Mouse (Mus musculus) lung, embryonic 14.5 days (tissue): ENCODE measurements around the gene Atf6. TPM values are rescaled to one million over a fixed set of nuclear protein-coding genes. Genes with fewer than 3 reads are reported as not detected.

Experiments
- ATAC-seq: fragments of 200-750 bp; cut with Nextera tagmentation; 2 replicates; pipeline ENCODE4 v1.8.0; 2017; ENCODE audit warnings: mild to moderate bottlenecking, moderate TSS enrichment, moderate library complexity; ENCODE audit not compliant: insufficient read depth
- DNase-seq: peaks from one replicate; pipeline ENCODE4 v3.0.0-alpha.2; 2015
- H3K27ac ChIP-seq: fragments of 300-500 bp; sonication (generic); 2 replicates; pipeline ENCODE4 v1.5.1; 2014; ENCODE audit warnings: low read depth, mild to moderate bottlenecking, moderate library complexity
- H3K27me3 ChIP-seq: fragments of 300-500 bp; sonication (generic); 2 replicates; pipeline ENCODE4 v1.6.1; 2014; ENCODE audit warnings: low read length, control low read depth; ENCODE audit not compliant: insufficient read depth
- H3K36me3 ChIP-seq: fragments of 300-500 bp; sonication (generic); 2 replicates; pipeline ENCODE4 v1.6.1; 2014; ENCODE audit warnings: control low read depth; ENCODE audit not compliant: insufficient read depth
- H3K4me1 ChIP-seq: fragments of 300-500 bp; sonication (generic); 2 replicates; pipeline ENCODE4 v1.6.1; 2014; ENCODE audit warnings: antibody characterized with exemption, control low read depth; ENCODE audit not compliant: insufficient read depth
- H3K4me2 ChIP-seq: fragments of 300-500 bp; sonication (generic); 2 replicates; pipeline ENCODE4 v1.6.1; 2014; ENCODE audit warnings: mild to moderate bottlenecking
- H3K4me3 ChIP-seq: fragments of 300-500 bp; sonication (generic); 2 replicates; pipeline ENCODE4 v1.5.1; 2014; ENCODE audit warnings: low read depth, low read length
- H3K9ac ChIP-seq: fragments of 300-500 bp; sonication (generic); 2 replicates; pipeline ENCODE4 v1.6.1; 2014
- H3K9me3 ChIP-seq: fragments of 300-500 bp; sonication (generic); 2 replicates; pipeline ENCODE4 v1.6.1; 2016; ENCODE audit warnings: low read depth, low read length, control low read depth
- CTCF ChIP-seq: IDR thresholded peaks from 2 replicates; pipeline ENCODE4 v1.5.1; 2016; ENCODE audit warnings: antibody characterized with exemption, low read depth
- WGBS: fragments of 180-500 bp; shearing (Covaris S2); extraction: QIAGEN DNeasy Blood & Tissue Kit; methylation state at CpG from one replicate; pipeline ENCODE4 v1.1.7; 2014; 5-methylcytosine and 5-hydroxymethylcytosine counted together
- polyA plus RNA-seq: library from polyadenylated mRNA; unstranded; fragments of >200 nt; fragmentation: Nextera tagmentation; extraction: Ambion mirVana; gene quantifications from 2 replicates; pipeline ENCODE4 v1.2.1, GENCODE M21; 2014

The Atf6 gene
- polyA plus RNA-seq, 1 experiment from 2014 or later: 9.9 TPM

DNA sequence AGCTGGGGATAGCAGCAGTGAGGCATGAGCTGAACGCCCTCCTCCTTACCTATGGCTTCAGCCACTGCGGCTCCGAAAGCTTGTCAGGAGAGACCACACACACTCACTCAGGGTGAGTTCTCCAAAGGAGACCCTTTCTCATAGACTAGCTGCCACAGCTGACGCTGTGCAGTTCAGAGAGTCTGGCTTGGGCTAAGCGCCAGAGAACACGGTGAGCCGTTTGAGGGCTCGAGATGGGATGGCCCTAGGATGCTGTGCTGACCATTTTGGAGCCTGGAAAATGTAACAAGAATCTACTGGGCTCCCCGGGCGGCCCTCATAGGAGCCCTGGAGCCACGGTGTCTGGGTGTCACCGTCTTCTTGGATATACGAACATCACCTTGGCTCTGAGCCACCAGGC, 208.3 kb downstream of the Atf6 start:
- Histone ChIP-seq H3K27ac (no peak overlapping the region), H3K4me2 (no peak overlapping the region), H3K9me3 (no peaks in the 10 kb centered on the region), H3K4me1 (no peaks in the 10 kb centered on the region), H3K9ac (no peak overlapping the region), H3K36me3 (no peaks in the 10 kb centered on the region), H3K27me3 (no peaks in the 10 kb centered on the region), H3K4me3 (no peak overlapping the region)
- TF ChIP-seq CTCF: no peak
- 66% methylated on average over 13 of the region's 13 CpGs for WGBS
- no peak for DNase-seq
- ATAC-seq: no peak

DNA sequence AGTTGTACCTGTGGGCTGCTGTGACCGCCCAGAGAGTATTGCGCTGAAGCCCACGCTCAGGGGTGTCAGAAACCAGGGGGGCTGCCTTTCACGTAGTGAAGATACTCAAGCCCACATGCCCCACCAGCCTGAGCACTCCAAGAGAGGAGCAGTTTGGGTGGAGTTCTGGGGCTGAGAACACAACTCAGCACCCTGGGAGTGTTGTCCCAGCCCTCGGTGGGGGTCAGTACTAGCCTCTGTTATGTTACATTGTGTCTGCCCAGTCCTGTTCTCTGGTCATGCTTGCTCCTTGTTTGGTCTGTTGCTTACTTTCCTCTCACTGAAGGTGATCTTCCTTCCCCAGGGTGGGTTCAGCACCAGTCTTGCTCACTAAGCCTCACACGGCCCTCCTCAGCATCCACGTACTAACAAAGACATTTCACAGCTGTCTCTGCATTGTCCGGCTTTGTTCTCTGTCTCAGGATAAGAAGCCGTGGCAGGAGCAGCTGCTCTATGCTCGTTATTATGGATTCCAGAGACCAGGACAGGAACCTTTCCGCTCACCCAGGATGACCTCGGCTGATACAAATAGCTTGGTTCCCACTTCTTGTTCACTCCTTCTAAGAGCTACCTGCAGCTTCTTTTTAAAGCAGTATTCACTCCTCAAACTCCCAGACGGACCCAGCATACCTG, 209.8 kb downstream of the Atf6 start:
- 57% methylated on average over 13 of the region's 13 CpGs for WGBS
- no peaks in the 10 kb centered on the region for H3K27me3 ChIP-seq
- H3K4me2 ChIP-seq: no peak overlapping the region
- no peak overlapping the region for H3K4me3 ChIP-seq
- H3K9ac ChIP-seq: no peak overlapping the region
- no peaks in the 10 kb centered on the region for H3K9me3 ChIP-seq
- no peak for ATAC-seq
- H3K27ac ChIP-seq: no peak overlapping the region
- TF ChIP-seq CTCF: no peak
- H3K36me3 ChIP-seq: no peaks in the 10 kb centered on the region
- DNase-seq: no peak
- H3K4me1 ChIP-seq: no peaks in the 10 kb centered on the region

DNA sequence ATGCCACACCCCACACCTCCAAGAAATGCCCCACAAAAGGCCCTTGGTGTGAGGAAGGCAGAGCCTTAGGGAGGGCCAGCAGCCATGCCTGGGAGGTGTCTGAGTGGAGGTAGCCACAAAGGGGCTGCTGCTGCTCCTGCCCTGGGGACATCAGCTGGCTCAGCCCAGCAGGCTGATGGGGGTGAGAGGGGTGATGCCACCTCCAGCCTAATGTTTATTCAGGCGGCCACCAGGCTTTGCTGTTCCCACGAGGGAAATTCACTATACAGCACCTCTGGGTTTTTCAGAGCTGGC, 210.4 kb downstream of the Atf6 start:
- Histone ChIP-seq H3K9ac (no peak overlapping the region), H3K4me1 (no peaks in the 10 kb centered on the region), H3K4me2 (no peak overlapping the region), H3K36me3 (no peaks in the 10 kb centered on the region), H3K9me3 (no peaks in the 10 kb centered on the region), H3K4me3 (no peak overlapping the region), H3K27ac (no peak overlapping the region), H3K27me3 (no peaks in the 10 kb centered on the region)
- no peak for TF ChIP-seq CTCF
- no peak for ATAC-seq
- 46% methylated on average over 2 of the region's 2 CpGs for WGBS
- no peak for DNase-seq

GRCm38 (mm10) chr1:170656518-170657227, 210.9 kb downstream of the Atf6 start:
- WGBS: 72% methylated on average over 11 of the region's 11 CpGs
- 0 out of 2 replicates have a peak, but pooled peaks cover under 1% of the 10 kb centered on the region for H3K4me1 ChIP-seq
- no peak overlapping the region for H3K4me3 ChIP-seq
- TF ChIP-seq CTCF: no peak
- DNase-seq (no peak), ATAC-seq (no peak)
- no peaks in the 10 kb centered on the region for H3K27me3 ChIP-seq
- no peak overlapping the region for H3K4me2 ChIP-seq
- no peaks in the 10 kb centered on the region for H3K36me3 ChIP-seq
- no peak overlapping the region for H3K9ac ChIP-seq
- no peaks in the 10 kb centered on the region for H3K9me3 ChIP-seq
- no peak overlapping the region for H3K27ac ChIP-seq

- no peak for TF ChIP-seq CTCF
- ATAC-seq (peak; percentile 39; the same call in 1 of the 2 replicates), DNase-seq (no peak)
- no peaks in the 10 kb centered on the region for H3K27me3 ChIP-seq
- H3K9ac ChIP-seq: no peak overlapping the region
- H3K4me2 ChIP-seq: no peak overlapping the region
- no peak overlapping the region for H3K27ac ChIP-seq
- WGBS: 55% methylated on average over 5 of the region's 5 CpGs
- no peak overlapping the region for H3K4me3 ChIP-seq
- no peaks in the 10 kb centered on the region for H3K9me3 ChIP-seq
- 0 out of 2 replicates have a peak, but pooled peaks cover 5% of the 10 kb centered on the region for H3K4me1 ChIP-seq
- H3K36me3 ChIP-seq: 0 out of 2 replicates have a peak, but pooled peaks cover 5% of the 10 kb centered on the region
Measured at GRCm38 (mm10) chr1:170655280-170655917, 212.2 kb downstream of the Atf6 start.

Other genes with a start within 250 kb of the Atf6 start
- gene Olfml2b, start 223.2 kb downstream of the Atf6 start, polyA plus RNA-seq: 18.8 and 19.9 TPM in 2 replicates
- 0.66 TPM in 1 of 2 replicates, not detected in the other for gene Gm26620, start 17.3 kb upstream of the Atf6 start, polyA plus RNA-seq
- gene Dusp12, start 17.8 kb upstream of the Atf6 start, polyA plus RNA-seq: 36.7 and 39.9 TPM in 2 replicates
- gene Fcrlb, start 45.2 kb upstream of the Atf6 start, polyA plus RNA-seq: not detected in 2 replicates
- gene Fcrla, start 59.8 kb upstream of the Atf6 start, polyA plus RNA-seq: not detected in 2 replicates
- 2.3 and 2.4 TPM in 2 replicates for gene Fcgr2b, start 108.8 kb upstream of the Atf6 start, polyA plus RNA-seq
- 0.35 and 0.47 TPM in 2 replicates for gene Fcgr4, start 151.1 kb upstream of the Atf6 start, polyA plus RNA-seq
- gene Fcgr3, start 197.2 kb upstream of the Atf6 start, polyA plus RNA-seq: 10.8 and 14.3 TPM in 2 replicates
- 2.0 and 2.2 TPM in 2 replicates for gene Cfap126, start 246.1 kb upstream of the Atf6 start, polyA plus RNA-seq